Mouse (Mus musculus): Measurements from ENCODE around the gene Kdm3a. TPM values are rescaled to one million over a fixed set of nuclear protein-coding genes. Genes with fewer than 3 reads are reported as not detected.
A peak's percentile ranks its signal among the peaks of the same experiment; 100 is the strongest.

Gene Kdm3a
- total RNA-seq (2021): 10 to 100 TPM; 29.5 to 30.3 TPM
- long read RNA-seq, experiment 1, full-length matches to known transcripts: 1 of 9 reads
- long read RNA-seq, experiment 1, partial matches to known transcripts: 3 of 9 reads
- long read RNA-seq, experiment 1, other reads (novel, unspliced or antisense): 5 of 9 reads
- long read RNA-seq, experiment 2, full-length matches to known transcripts: 3 of 13 reads
- long read RNA-seq, experiment 2, partial matches to known transcripts: 4 of 13 reads
- long read RNA-seq, experiment 2, other reads (novel, unspliced or antisense): 6 of 13 reads

- DNase-seq (ENCODE audit: low spot score in 2 of 2): peak; percentile 97 to 98
Observed at GRCm38 (mm10) chr6:71632829-71633662, at the start of gene Kdm3a. Gene Kdm3a (minus strand): TSS chr6:71632990.

- no peak for DNase-seq (ENCODE audit: low spot score in 2 of 2)
Observed at GRCm38 (mm10) chr6:71678891-71679290, 46.1 kb upstream of the Kdm3a start.

GRCm38 (mm10) chr6:71673166-71673565 is 40.4 kb upstream of the Kdm3a start:
- peak; percentile 33 to 45 for DNase-seq (ENCODE audit: low spot score in 2 of 2)

- no peak for DNase-seq (ENCODE audit: low spot score in 2 of 2)
Observed at GRCm38 (mm10) chr6:71664511-71664910, 31.7 kb upstream of the Kdm3a start.

- no peak for DNase-seq (ENCODE audit: low spot score in 2 of 2)
Observed at GRCm38 (mm10) chr6:71658290-71658689, 25.5 kb upstream of the Kdm3a start.

- no peak for DNase-seq (ENCODE audit: low spot score in 2 of 2)
Observed at GRCm38 (mm10) chr6:71655835-71656234, 23.0 kb upstream of the Kdm3a start.

- DNase-seq (ENCODE audit: low spot score in 2 of 2): no peak
Observed at GRCm38 (mm10) chr6:71651868-71652267, 19.1 kb upstream of the Kdm3a start.

GRCm38 (mm10) chr6:71632486-71632828 is 333 bp downstream of the Kdm3a start:
- DNase-seq (ENCODE audit: low spot score in 2 of 2): no peak

GRCm38 (mm10) chr6:71631706-71632461 is 906 bp downstream of the Kdm3a start:
- DNase-seq (ENCODE audit: low spot score in 2 of 2): peak; percentile 59 to 60

- no peak for DNase-seq (ENCODE audit: low spot score in 2 of 2)
Observed at GRCm38 (mm10) chr6:71631196-71631595, 1.6 kb downstream of the Kdm3a start.

- DNase-seq (ENCODE audit: low spot score in 2 of 2): no peak
Observed at GRCm38 (mm10) chr6:71627325-71627724, 5.5 kb downstream of the Kdm3a start.

- no peak for DNase-seq (ENCODE audit: low spot score in 2 of 2)
Observed at GRCm38 (mm10) chr6:71625984-71626383, 6.8 kb downstream of the Kdm3a start.

- DNase-seq (ENCODE audit: low spot score in 2 of 2): no peak
Observed at GRCm38 (mm10) chr6:71624723-71625122, 8.1 kb downstream of the Kdm3a start.

GRCm38 (mm10) chr6:71621981-71622380 is 10.8 kb downstream of the Kdm3a start:
- no peak for DNase-seq (ENCODE audit: low spot score in 2 of 2)

GRCm38 (mm10) chr6:71621551-71621950 is 11.2 kb downstream of the Kdm3a start:
- no peak for DNase-seq (ENCODE audit: low spot score in 2 of 2)

- DNase-seq (ENCODE audit: low spot score in 2 of 2): no peak
Observed at GRCm38 (mm10) chr6:71616959-71617358, 15.8 kb downstream of the Kdm3a start.

- DNase-seq (ENCODE audit: low spot score in 2 of 2): no peak
Observed at GRCm38 (mm10) chr6:71613225-71613624, 19.6 kb downstream of the Kdm3a start.

GRCm38 (mm10) chr6:71609968-71610367 is 22.8 kb downstream of the Kdm3a start:
- no peak for DNase-seq (ENCODE audit: low spot score in 2 of 2)

- DNase-seq (ENCODE audit: low spot score in 2 of 2): no peak
Observed at GRCm38 (mm10) chr6:71608994-71609393, 23.8 kb downstream of the Kdm3a start.

GRCm38 (mm10) chr6:71607756-71608155 is 25.0 kb downstream of the Kdm3a start:
- no peak for DNase-seq (ENCODE audit: low spot score in 2 of 2)

GRCm38 (mm10) chr6:71590154-71590553 is 42.6 kb downstream of the Kdm3a start:
- DNase-seq (ENCODE audit: low spot score in 2 of 2): no peak

GRCm38 (mm10) chr6:71589401-71589800 is 43.4 kb downstream of the Kdm3a start:
- no peak for DNase-seq (ENCODE audit: low spot score in 2 of 2)
